Mouse (Mus musculus) embryonic facial prominence, embryonic 14.5 days (tissue): ENCODE measurements around the gene Atf6. TPM values are rescaled to one million over a fixed set of nuclear protein-coding genes. Genes with fewer than 3 reads are reported as not detected.

Experiments used
- ATAC-seq: fragments of 200-750 bp; cut with Nextera tagmentation; 2 replicates; pipeline ENCODE4 v1.8.0; 2017; ENCODE audit warnings: low read depth, moderate number of reproducible peaks, moderate TSS enrichment
- DNase-seq: peaks from one replicate; pipeline ENCODE4 v3.0.0-alpha.2; 2015; ENCODE audit warnings: low spot score
- H3K27ac ChIP-seq: fragments of 300-500 bp; sonication (generic); replicated peaks from 2 replicates; pipeline ENCODE4 v1.5.1; 2014; ENCODE audit warnings: low read depth, mild to moderate bottlenecking, low read length, moderate library complexity
- H3K27me3 ChIP-seq: fragments of 300-500 bp; sonication (generic); replicated peaks from 2 replicates; pipeline ENCODE4 v1.6.1; 2014; ENCODE audit warnings: low read length; ENCODE audit not compliant: control insufficient read depth, insufficient read depth
- H3K36me3 ChIP-seq: fragments of 300-500 bp; sonication (generic); 2 replicates; pipeline ENCODE4 v1.6.1; 2014; ENCODE audit warnings: low read length, mixed read lengths; ENCODE audit not compliant: control insufficient read depth, insufficient read depth
- H3K4me1 ChIP-seq: fragments of 300-500 bp; sonication (generic); 2 replicates; pipeline ENCODE4 v1.6.1; 2014; ENCODE audit warnings: antibody characterized with exemption, low read length; ENCODE audit not compliant: control insufficient read depth, insufficient read depth
- H3K4me2 ChIP-seq: fragments of 300-500 bp; sonication (generic); 2 replicates; pipeline ENCODE4 v1.6.1; 2014; ENCODE audit warnings: low read depth, mild to moderate bottlenecking, low read length, moderate library complexity, mixed read lengths
- H3K4me3 ChIP-seq: fragments of 300-500 bp; sonication (generic); 2 replicates; pipeline ENCODE4 v1.5.1; 2014; ENCODE audit warnings: low read depth, mild to moderate bottlenecking, low read length
- H3K9ac ChIP-seq: fragments of 300-500 bp; sonication (generic); 2 replicates; pipeline ENCODE4 v1.6.1; 2014; ENCODE audit warnings: low read depth, mild to moderate bottlenecking, low read length, moderate library complexity, mixed read lengths
- H3K9me3 ChIP-seq: fragments of 300-500 bp; sonication (generic); 2 replicates; pipeline ENCODE4 v1.6.1; 2016; ENCODE audit warnings: low read length; ENCODE audit not compliant: control insufficient read depth
- WGBS: fragments of 180-500 bp; shearing (Covaris S2); extraction: QIAGEN DNeasy Blood & Tissue Kit; methylation state at CpG from one replicate; pipeline ENCODE4 v1.1.7; 2014; 5-methylcytosine and 5-hydroxymethylcytosine counted together
- polyA plus RNA-seq: library from polyadenylated mRNA; unstranded; fragments of >200 nt; fragmentation: Nextera tagmentation; extraction: Ambion mirVana; gene quantifications from 2 replicates; pipeline ENCODE4 v1.2.1, GENCODE M21; 2014

The Atf6 gene
- polyA plus RNA-seq, 1 experiment from 2014 or later, result 10.8 TPM

DNA sequence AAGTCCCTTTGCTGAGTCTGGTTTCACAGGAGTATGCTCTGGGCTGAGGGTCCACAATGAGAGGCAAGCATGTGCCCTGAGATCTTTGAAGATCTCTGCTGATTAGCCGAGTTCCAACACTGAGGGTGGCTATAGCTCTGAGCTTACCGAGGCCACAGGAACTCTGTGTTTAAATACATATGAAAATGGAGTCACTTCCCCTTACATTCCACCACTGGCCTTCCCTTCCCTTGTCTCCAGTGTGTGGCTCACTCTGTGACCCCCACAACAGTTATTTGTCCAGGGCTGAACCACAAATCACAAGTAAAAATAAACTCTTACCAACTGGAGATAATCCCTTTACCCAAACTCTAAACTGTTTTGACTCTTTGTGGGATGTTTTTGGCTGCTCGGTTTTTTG, 158.5 kb downstream of the Atf6 start:
- ATAC-seq, result no peak
- no peak overlapping the region for H3K9ac ChIP-seq
- 80% methylated on average over 3 of the region's 3 CpGs for WGBS

DNA sequence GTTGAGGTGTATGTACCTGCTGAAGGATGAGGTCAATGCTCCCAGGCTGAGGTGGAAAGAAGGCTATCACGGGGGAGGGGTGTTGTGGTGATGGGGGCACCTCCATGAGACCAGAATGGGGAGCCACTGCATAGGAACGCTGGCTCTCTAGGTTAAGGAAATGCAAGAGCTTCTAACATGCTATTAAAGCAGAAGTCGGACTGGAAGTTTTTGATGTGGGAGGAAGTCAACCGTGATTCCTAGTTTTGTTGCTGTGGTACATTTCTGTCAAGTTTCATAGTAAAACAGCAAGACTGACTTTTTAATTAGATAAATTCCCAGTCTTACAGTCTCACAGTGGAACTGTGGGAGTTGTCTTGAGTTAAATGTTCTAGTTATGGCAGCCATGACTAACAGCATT, 161.5 kb downstream of the Atf6 start:
- DNase-seq (no peak), ATAC-seq (no peak)
- H3K9ac ChIP-seq, result no peak overlapping the region
- H3K4me3 ChIP-seq, result no peak overlapping the region
- H3K27me3 ChIP-seq, result no peaks in the 10 kb centered on the region
- H3K27ac ChIP-seq, result no peak overlapping the region
- 0 out of 2 replicates have a peak, but pooled peaks cover 4% of the 10 kb centered on the region for H3K4me1 ChIP-seq
- H3K36me3 ChIP-seq, result 0 out of 2 replicates have a peak, but pooled peaks cover 4% of the 10 kb centered on the region
- H3K4me2 ChIP-seq, result no peak overlapping the region
- WGBS, result 82% methylated on average over 4 of the region's 4 CpGs
- H3K9me3 ChIP-seq, result no peaks in the 10 kb centered on the region

More for the DNA sequence above, 158.5 kb downstream of the Atf6 start:
- DNase-seq, result no peak
- Histone ChIP-seq H3K4me1 (no peaks in the 10 kb centered on the region), H3K36me3 (0 out of 2 replicates have a peak, but pooled peaks cover 4% of the 10 kb centered on the region), H3K4me2 (no peak overlapping the region), H3K27me3 (no peaks in the 10 kb centered on the region), H3K4me3 (no peak overlapping the region), H3K27ac (no peak overlapping the region), H3K9me3 (no peaks in the 10 kb centered on the region)

DNA sequence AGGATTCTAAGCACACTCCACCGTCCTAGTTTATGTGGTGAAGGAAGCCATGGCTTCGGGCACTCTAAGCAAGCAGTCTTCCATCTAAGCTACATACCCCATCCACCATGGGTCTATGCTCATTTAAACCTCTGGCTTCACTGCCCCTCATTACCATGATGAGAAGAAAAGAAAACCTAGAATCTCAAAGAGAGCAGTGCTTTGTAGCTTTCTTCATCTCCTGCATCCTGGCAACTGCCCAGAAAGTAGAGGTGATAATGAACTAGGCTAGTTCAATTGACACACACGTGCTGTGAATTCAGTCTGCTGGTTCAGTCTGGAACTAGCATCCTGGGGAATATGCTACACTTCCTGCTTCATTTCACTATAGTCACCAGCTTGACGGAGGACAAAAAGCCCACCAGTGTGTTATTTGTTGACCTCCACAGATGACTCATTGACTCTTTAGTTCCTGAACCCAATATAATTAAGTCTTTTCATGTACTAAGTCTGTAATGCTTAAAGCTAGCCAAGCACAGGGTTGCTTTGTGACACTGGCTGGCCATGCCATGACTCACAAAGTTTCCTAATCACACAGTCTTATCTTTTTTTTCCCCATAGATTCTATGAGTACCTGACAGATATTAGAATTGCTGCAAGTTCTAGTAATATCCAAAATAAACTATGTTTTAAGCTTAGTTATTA, 162.5 kb downstream of the Atf6 start:
- Histone ChIP-seq H3K4me2 (no peak overlapping the region), H3K9me3 (no peaks in the 10 kb centered on the region), H3K9ac (no peak overlapping the region), H3K36me3 (0 out of 2 replicates have a peak, but pooled peaks cover 4% of the 10 kb centered on the region), H3K27me3 (no peaks in the 10 kb centered on the region), H3K4me1 (0 out of 2 replicates have a peak, but pooled peaks cover 6% of the 10 kb centered on the region), H3K27ac (no peak overlapping the region), H3K4me3 (no peak overlapping the region)
- DNase-seq (no peak), ATAC-seq (no peak)
- WGBS, result 76% methylated on average over 4 of the region's 4 CpGs

DNA sequence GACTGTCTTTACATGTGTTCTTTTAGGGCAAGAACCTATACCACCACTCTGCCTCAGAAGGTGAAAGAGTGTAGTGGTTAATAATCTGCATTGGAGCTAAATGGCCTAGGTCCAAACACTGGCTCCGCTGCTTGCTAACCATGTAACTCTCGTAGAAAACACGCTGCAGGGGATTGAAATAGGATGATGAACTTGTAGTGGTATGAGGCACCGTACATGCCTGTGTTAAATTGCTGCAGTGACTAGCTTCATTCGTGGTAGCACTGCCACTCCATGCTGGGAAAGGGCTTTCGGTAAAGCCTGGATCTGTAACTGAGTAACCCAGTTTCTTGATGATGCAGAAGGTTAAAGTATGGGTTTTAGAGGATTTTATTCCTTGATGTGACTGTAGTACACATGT, 163.5 kb downstream of the Atf6 start:
- WGBS, result 81% methylated on average over 6 of the region's 6 CpGs

DNA sequence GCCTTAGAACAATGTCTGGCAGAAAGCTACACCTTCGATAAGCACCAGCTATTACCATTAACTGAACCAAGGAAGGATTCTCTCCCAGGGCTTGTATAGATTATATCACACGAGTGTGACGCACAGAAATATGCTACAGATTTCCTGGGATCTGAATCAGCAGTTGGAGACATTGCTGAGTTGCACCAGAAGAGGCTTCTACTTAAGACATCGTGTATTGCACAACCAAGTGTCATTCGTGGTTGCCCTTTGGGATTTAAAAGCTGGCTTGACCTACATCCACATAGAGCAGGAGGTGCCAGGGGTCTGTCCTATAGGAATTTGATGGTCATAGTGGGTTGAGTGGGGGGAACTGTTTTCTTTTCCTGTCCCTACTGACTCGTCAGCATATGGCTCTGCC, 164.6 kb downstream of the Atf6 start:
- Histone ChIP-seq H3K27ac (no peak overlapping the region), H3K9ac (no peak overlapping the region), H3K36me3 (no peaks in the 10 kb centered on the region), H3K9me3 (no peaks in the 10 kb centered on the region), H3K4me1 (peaks cover 11% of the 10 kb centered on the region; the same call in 1 of the 2 replicates), H3K4me2 (no peak overlapping the region), H3K27me3 (no peaks in the 10 kb centered on the region), H3K4me3 (no peak overlapping the region)
- no peak for ATAC-seq
- DNase-seq, result no peak
- WGBS, result 80% methylated on average over 6 of the region's 6 CpGs

More for the DNA sequence above, 163.5 kb downstream of the Atf6 start:
- H3K9ac ChIP-seq, result no peak overlapping the region
- H3K4me1 ChIP-seq, result peaks cover 11% of the 10 kb centered on the region; the same call in 1 of the 2 replicates
- H3K9me3 ChIP-seq, result no peaks in the 10 kb centered on the region
- H3K4me3 ChIP-seq, result no peak overlapping the region
- no peak overlapping the region for H3K27ac ChIP-seq
- no peaks in the 10 kb centered on the region for H3K36me3 ChIP-seq
- ATAC-seq (no peak), DNase-seq (no peak)
- H3K27me3 ChIP-seq, result no peaks in the 10 kb centered on the region
- H3K4me2 ChIP-seq, result no peak overlapping the region

DNA sequence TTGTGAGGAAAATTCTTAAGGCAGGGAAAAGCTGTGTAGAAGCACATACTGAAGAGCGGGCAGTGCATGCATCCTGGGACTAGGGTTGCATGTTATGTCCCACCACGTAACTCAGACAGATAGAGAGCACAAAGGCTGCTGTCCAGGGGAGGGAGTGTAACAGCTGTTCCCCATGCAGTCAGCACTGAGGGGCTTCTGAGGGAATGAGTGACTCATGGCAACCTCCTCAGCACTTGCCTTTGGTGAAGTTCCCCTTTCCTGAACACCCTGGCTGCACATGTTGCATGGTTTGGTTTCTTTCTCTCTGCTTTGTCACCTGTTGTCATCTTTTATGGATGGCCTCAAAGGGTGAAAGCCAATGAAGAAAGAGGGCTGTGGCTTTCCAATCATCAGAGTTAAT, 165.3 kb downstream of the Atf6 start:
- Histone ChIP-seq H3K4me1 (peaks cover 11% of the 10 kb centered on the region; the same call in 1 of the 2 replicates), H3K27ac (no peak overlapping the region), H3K4me2 (no peak overlapping the region), H3K27me3 (no peaks in the 10 kb centered on the region), H3K9me3 (no peaks in the 10 kb centered on the region), H3K4me3 (no peak overlapping the region), H3K9ac (no peak overlapping the region), H3K36me3 (no peaks in the 10 kb centered on the region)
- peak; percentile 38 for DNase-seq
- WGBS, result 63% methylated on average over 2 of the region's 2 CpGs
- no peak for ATAC-seq

DNA sequence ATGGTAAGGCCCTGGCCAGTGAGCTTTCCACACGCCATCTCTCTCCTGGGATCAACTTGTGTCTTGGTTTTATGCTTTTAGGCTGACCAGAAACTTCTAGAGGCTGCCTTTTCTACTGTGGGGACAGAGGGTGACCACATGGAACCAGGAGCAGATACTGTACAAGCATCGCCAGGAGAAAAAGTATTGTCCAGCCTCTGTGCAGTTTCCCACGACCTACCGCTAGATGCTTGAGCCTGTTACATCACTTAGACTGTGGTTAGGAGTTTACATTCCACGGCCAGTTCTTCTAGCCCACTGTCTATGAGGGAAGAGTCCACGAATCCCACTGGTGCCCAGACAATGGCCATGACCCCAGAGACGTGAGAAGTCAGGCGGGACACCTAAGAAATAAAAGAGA, 166.0 kb downstream of the Atf6 start:
- no peak for DNase-seq
- Histone ChIP-seq H3K9ac (no peak overlapping the region), H3K4me3 (no peak overlapping the region), H3K9me3 (no peaks in the 10 kb centered on the region), H3K4me2 (no peak overlapping the region), H3K27ac (no peak overlapping the region), H3K27me3 (no peaks in the 10 kb centered on the region), H3K36me3 (no peaks in the 10 kb centered on the region), H3K4me1 (peaks cover 11% of the 10 kb centered on the region; the same call in 1 of the 2 replicates)
- ATAC-seq, result no peak
- WGBS, result 80% methylated on average over 8 of the region's 8 CpGs

DNA sequence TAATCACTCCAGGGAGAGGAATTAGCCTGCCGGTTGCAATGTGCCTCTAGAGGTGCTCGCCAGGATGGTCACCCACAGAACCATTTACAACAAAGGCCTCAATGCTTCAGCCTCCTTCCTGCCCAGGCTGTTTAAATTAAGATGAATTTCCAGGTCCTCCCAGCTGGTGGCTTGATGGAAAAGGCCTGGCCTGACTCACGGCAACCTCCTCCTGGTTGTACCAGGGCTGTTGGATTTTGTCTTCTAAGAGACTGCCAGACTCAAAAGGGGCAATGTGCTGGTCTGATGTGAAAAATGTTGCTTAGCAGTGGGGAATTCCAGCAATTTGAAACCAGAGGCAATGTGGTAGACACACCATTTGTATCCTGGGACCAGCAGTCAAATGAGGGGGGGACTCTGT, 166.4 kb downstream of the Atf6 start:
- peak; percentile 18 for DNase-seq

DNA sequence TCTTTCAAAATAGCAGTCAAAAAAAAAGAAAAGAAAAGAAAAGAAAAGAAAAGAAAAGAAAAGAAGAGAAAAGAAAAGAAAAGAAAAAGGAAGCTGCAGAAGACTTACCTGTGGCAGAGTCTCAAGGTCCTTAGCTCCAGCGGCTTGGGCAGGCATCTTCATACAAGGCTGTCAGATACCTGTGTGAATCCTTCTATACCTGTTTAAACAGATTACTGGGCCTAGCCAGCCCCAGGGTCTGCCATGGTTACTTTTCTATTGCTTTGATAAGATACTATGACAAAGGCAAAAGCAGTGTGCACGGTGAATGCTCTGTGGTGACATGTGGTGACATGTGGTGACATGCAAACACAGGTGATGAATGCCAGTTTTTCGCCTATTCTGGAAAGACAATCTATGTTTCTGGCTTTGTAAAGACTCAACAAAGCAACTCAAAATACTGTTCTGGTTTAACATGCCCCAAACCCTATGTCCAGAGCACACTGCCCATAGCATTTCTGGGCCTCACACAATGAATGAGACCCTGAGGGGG, 167.0 kb downstream of the Atf6 start:
- DNase-seq, result peak; percentile 26
- Histone ChIP-seq H3K4me1 (peaks cover 11% of the 10 kb centered on the region; the same call in 1 of the 2 replicates), H3K36me3 (no peaks in the 10 kb centered on the region), H3K4me2 (no peak overlapping the region), H3K9me3 (no peaks in the 10 kb centered on the region), H3K27ac (no peak overlapping the region), H3K9ac (no peak overlapping the region), H3K27me3 (no peaks in the 10 kb centered on the region), H3K4me3 (no peak overlapping the region)
- no peak for ATAC-seq
- WGBS, result 68% methylated on average over 3 of the region's 3 CpGs

More for the DNA sequence above, 166.4 kb downstream of the Atf6 start:
- Histone ChIP-seq H3K4me2 (no peak overlapping the region), H3K36me3 (no peaks in the 10 kb centered on the region), H3K27ac (no peak overlapping the region), H3K9ac (no peak overlapping the region), H3K4me1 (peaks cover 11% of the 10 kb centered on the region; the same call in 1 of the 2 replicates), H3K27me3 (no peaks in the 10 kb centered on the region), H3K9me3 (no peaks in the 10 kb centered on the region), H3K4me3 (no peak overlapping the region)
- WGBS, result 20% methylated on average over 3 of the region's 3 CpGs
- no peak for ATAC-seq
